Mouse (Mus musculus): Measurements from ENCODE around the gene Tmem200b. TPM values are rescaled to one million over a fixed set of nuclear protein-coding genes. Genes with fewer than 3 reads are reported as not detected.

Tmem200b gene
- 0.57 and 0.60 TPM in 2 replicates for polyA plus RNA-seq (2012; rRNA removed)

DNA sequence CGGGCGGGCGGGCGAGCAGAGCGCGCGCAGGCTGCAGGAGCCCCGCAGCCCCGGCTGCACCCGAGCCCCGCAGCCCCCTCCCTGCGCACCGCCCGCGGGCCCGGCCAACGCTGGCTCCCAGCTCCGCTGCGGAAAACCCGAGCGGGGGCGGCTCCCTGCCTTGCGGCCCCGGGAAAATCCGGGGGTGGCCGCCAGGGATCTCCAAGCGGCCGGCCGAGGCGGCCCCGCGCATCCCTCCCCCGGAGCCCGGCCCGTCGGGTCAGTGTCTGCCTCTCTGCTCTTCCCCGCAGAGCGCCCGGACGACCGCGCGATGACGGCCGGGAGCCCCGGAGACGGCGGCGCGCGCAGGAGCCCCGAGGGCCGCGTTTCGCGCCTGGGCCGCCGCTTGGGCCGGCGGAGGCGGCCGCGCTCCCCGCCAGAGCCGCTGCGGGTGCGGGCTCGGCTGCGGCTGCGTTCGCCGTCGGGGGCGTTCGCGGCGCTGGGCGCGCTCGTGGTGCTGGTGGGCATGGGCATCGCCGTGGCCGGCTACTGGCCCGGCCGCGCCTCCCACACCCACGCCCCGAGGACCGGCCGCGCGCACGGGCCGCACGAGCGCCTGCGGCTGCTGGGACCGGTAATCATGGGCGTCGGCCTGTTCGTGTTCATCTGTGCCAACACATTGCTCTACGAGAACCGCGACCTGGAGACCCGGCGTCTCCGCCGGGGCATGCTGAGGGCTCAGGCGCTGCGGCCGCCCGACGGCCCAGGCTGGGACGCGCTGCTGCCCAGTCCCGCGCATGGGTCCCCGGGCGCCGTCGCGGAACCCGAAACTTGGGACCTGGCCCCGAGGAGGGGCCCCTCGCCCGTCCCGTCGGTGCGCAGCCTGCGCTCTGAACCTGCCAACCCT is at the start of gene Tmem200b:
Gene Tmem200b, plus strand, starts transcription at position 311 of the 886 bp plus-strand sequence.

DNA sequence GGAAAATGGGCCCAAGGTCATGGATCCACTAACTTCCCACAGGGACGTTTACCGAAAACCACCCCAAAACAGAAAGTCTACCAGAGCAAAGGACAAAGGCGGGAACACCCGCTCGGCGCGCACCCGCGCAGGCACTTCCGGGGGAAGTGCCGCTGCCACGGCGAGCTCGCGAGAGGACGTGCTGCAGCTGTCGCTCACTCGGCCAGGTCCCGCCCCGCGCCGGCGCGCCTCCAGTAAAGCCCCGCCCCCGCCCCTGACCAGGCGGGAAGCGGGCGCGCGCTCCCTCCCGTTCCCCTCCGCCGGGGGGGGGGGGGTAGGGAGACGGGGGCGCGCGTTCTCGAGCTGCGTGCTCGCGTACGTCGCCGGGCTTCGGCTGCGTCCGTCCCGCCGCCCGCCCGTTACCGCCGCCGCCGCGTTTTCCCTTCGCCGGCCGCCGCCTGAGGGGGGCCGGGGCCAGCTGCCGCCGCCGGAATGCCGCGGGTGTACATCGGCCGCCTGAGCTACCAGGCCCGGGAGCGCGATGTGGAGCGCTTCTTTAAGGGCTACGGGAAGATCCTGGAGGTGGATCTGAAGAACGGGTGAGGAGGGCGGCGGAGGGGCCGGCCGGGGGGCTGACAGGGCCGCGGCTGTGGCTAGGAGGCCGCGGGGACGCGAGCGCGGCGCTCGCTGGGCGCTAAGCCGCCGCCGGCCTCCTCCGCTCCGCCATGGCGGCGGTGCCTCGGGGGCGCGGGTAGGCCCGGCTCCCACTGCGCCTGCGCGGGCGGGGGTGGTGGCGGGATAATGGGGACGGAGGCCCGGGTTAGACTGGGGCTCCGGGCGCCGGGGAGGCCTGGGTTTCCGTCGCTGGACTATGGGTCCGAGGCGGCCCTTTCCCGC is 48.0 kb upstream of the Tmem200b start, which contains the start of gene Srsf4:
Gene Srsf4, plus strand, starts transcription at position 325 of the 876 bp plus-strand sequence.

Other genes with a start within 250 kb of the Tmem200b start
- 2.1 TPM in 2 replicates for gene Ptpru, start 83.5 kb upstream of the Tmem200b start, polyA plus RNA-seq (2012; rRNA removed)
- 24.0 and 26.4 TPM in 2 replicates for gene Mecr, start 78.3 kb upstream of the Tmem200b start, polyA plus RNA-seq (2012; rRNA removed)
- gene Srsf4, start 48.2 kb upstream of the Tmem200b start, polyA plus RNA-seq (2012; rRNA removed) = 45.5 and 48.5 TPM in 2 replicates
- gene Gm10300, start 152.9 kb downstream of the Tmem200b start, polyA plus RNA-seq (2012; rRNA removed) = 0.12 and 0.14 TPM in 2 replicates
- 101 and 126 TPM in 2 replicates for gene Epb41, start 153.6 kb downstream of the Tmem200b start, polyA plus RNA-seq (2012; rRNA removed)
- 0.02 TPM in 2 replicates for gene Oprd1, start 222.7 kb downstream of the Tmem200b start, polyA plus RNA-seq (2012; rRNA removed)

Data from liver, embryonic 14 days (tissue).